Mouse (Mus musculus) gastrocnemius, adult 2 months (tissue): ENCODE data around the gene Pwwp2b. TPM values are rescaled to one million over a fixed set of nuclear protein-coding genes. Genes with fewer than 3 reads are reported as not detected.

Source experiments
- DNase-seq: peaks from one replicate; pipeline ENCODE4 v3.0.0; 2022
- H3K27ac ChIP-seq: fragments of 200-600 bp; 2 replicates; pipeline ENCODE4 v1.8.1; 2022; ENCODE audit warnings: mild to moderate bottlenecking
- H3K4me3 ChIP-seq: fragments of 200-600 bp; 2 replicates; pipeline ENCODE4 v1.8.1; 2022; ENCODE audit warnings: mild to moderate bottlenecking, moderate library complexity
- CTCF ChIP-seq: fragments of 200-600 bp; IDR thresholded peaks from 2 replicates; pipeline ENCODE4 v1.8.1; 2022; ENCODE audit warnings: antibody characterized with exemption, mild to moderate bottlenecking, moderate library complexity
- intact Hi-C: fragments of 180-260 bp; cut with DNase I; formaldehyde crosslinking; loops from one replicate; pipeline ENCODE4 v1.15.1; 2025
- total RNA-seq, 2 experiments: library from RNA; stranded (reverse); gene quantifications; 2 replicates each; pipeline ENCODE4 v1.2.3; 2021

Gene Pwwp2b
- total RNA-seq, 2 experiments from 2014 or later = 3.0 to 7.4 TPM

- Histone ChIP-seq H3K4me3 (no peak overlapping the region), H3K27ac (peak overlapping the region; percentile 20; the same call in 1 of the 2 replicates)
- no peak for TF ChIP-seq CTCF
- intact Hi-C loops = no loop called here
- peak; percentile 7 for DNase-seq
These were observed 19.7 kb upstream of the Pwwp2b start for GRCm38 (mm10) chr7:139228447-139229171.

GRCm38 (mm10) chr7:139229837-139230236 is 18.4 kb upstream of the Pwwp2b start:
- Histone ChIP-seq H3K4me3 (no peak overlapping the region), H3K27ac (no peak overlapping the region)
- DNase-seq = no peak
- intact Hi-C loops = loop anchor here (10.0 kb wide), 1 partner anchor 135 kb away; no protein-coding TSS in a partner anchor
- no peak for TF ChIP-seq CTCF

- intact Hi-C loops = loop anchor here (10.0 kb wide), 1 partner anchor 135 kb away; no protein-coding TSS in a partner anchor
- no peak for DNase-seq
- no peak for TF ChIP-seq CTCF
- no peak overlapping the region for H3K27ac ChIP-seq
- no peak overlapping the region for H3K4me3 ChIP-seq
These were observed 18.0 kb upstream of the Pwwp2b start for GRCm38 (mm10) chr7:139230241-139230640.

- no peak overlapping the region for H3K4me3 ChIP-seq
- intact Hi-C loops = loop anchor here (1.0 to 10.0 kb wide), 3 partner anchors 66 to 239 kb away; no protein-coding TSS in a partner anchor
These were observed 14.6 kb upstream of the Pwwp2b start for GRCm38 (mm10) chr7:139233714-139234113.

GRCm38 (mm10) chr7:139234426-139235188 is 13.7 kb upstream of the Pwwp2b start:
- Histone ChIP-seq H3K27ac (peak overlapping the region; percentile 72; the same call in 1 of the 2 replicates), H3K4me3 (no peak overlapping the region)
- peak; percentile 37; the same call in 1 of the 2 replicates for TF ChIP-seq CTCF
- DNase-seq = peak; percentile 67
- intact Hi-C loops = loop anchor here (2.0 to 10.0 kb wide), 2 partner anchors 130 to 238 kb away; no protein-coding TSS in a partner anchor

More at GRCm38 (mm10) chr7:139233714-139234113, 14.6 kb upstream of the Pwwp2b start:
- no peak for TF ChIP-seq CTCF
- peak; percentile 91 for DNase-seq
- H3K27ac ChIP-seq = no peak overlapping the region

GRCm38 (mm10) chr7:139235651-139236358 is 12.5 kb upstream of the Pwwp2b start:
- Histone ChIP-seq H3K27ac (peak overlapping the region; percentile 72), H3K4me3 (no peak overlapping the region)
- DNase-seq = peak; percentile 73
- intact Hi-C loops = loop anchor here (2.0 to 10.0 kb wide), 2 partner anchors 129 to 237 kb away; no protein-coding TSS in a partner anchor
- peak; percentile 16; the same call in 1 of the 2 replicates for TF ChIP-seq CTCF

GRCm38 (mm10) chr7:139239432-139239831 is 8.8 kb upstream of the Pwwp2b start:
- DNase-seq = no peak
- H3K4me3 ChIP-seq = no peak overlapping the region
- intact Hi-C loops = loop anchor here (10.0 kb wide), 1 partner anchor 125 kb away; no protein-coding TSS in a partner anchor
- H3K27ac ChIP-seq = no peak overlapping the region
- no peak for TF ChIP-seq CTCF

GRCm38 (mm10) chr7:139246086-139246485 is 2.2 kb upstream of the Pwwp2b start:
- DNase-seq = peak; percentile 46
- 0 out of 2 replicates have a peak overlapping the region, but pooled peaks have one; percentile 20 for H3K27ac ChIP-seq
- no peak for TF ChIP-seq CTCF
- no peak overlapping the region for H3K4me3 ChIP-seq
- intact Hi-C loops = loop anchor here (5.0 kb wide), 1 partner anchor 141 kb away; the partner anchor contains the start of gene Inpp5a

GRCm38 (mm10) chr7:139246931-139247880 is 1.1 kb upstream of the Pwwp2b start:
- TF ChIP-seq CTCF = no peak
- DNase-seq = peak; percentile 69
- peak overlapping the region; percentile 99 for H3K4me3 ChIP-seq
- intact Hi-C loops = loop anchor here (5.0 kb wide), 1 partner anchor 140 kb away; the partner anchor contains the start of gene Inpp5a
- H3K27ac ChIP-seq = peak overlapping the region; percentile 98

- peak; percentile 68 for DNase-seq
- intact Hi-C loops = loop anchor here (5.0 kb wide), 1 partner anchor 138 kb away; the partner anchor contains the start of gene Inpp5a
- no peak for TF ChIP-seq CTCF
- peak overlapping the region; percentile 98 for H3K27ac ChIP-seq
- H3K4me3 ChIP-seq = peak overlapping the region; percentile 99
These were observed 528 bp downstream of the Pwwp2b start for GRCm38 (mm10) chr7:139248615-139249405.
